Mouse (Mus musculus) ES-E14 (cell line): ENCODE measurements at regions not wholly inside any gene's neighbourhood (a gene's known extent, or its start where the extent isn't known, plus 50 kb on each side); places are given as distances from the start of the nearest gene placed in this dataset.

ENCODE experiments used
- CHD2 ChIP-seq: IDR thresholded peaks from 2 replicates; pipeline ENCODE4 v1.6.1; 2014; ENCODE audit warnings: mild to moderate bottlenecking, low read depth, low read length, inconsistent platforms
- HCFC1 ChIP-seq: IDR thresholded peaks from 2 replicates; pipeline ENCODE4 v1.6.1; 2012; ENCODE audit warnings: low read length, inconsistent platforms, borderline replicate concordance; ENCODE audit not compliant: insufficient read depth
- ZC3H11A ChIP-seq: IDR thresholded peaks from 2 replicates; pipeline ENCODE4 v1.6.1; 2012; ENCODE audit warnings: low read depth, mild to moderate bottlenecking, inconsistent platforms, low read length, borderline replicate concordance
- ZNF384 ChIP-seq: IDR thresholded peaks from 2 replicates; pipeline ENCODE4 v1.6.1; 2012; ENCODE audit warnings: low read depth, low read length, inconsistent platforms

- TF ChIP-seq ZC3H11A: no peak
- TF ChIP-seq HCFC1: no peak
- TF ChIP-seq CHD2: no peak
- TF ChIP-seq ZNF384: no peak
Observed at GRCm38 (mm10) chr9:52551577-52552281, 127.9 kb downstream of the AI593442 start.
